Mouse (Mus musculus): ENCODE measurements around the gene Mfsd11. TPM values are rescaled to one million over a fixed set of nuclear protein-coding genes. Genes with fewer than 3 reads are reported as not detected.

The Mfsd11 gene
- 10 to 100 TPM; 35.2 to 49.6 TPM for total RNA-seq (2021)

DNA sequence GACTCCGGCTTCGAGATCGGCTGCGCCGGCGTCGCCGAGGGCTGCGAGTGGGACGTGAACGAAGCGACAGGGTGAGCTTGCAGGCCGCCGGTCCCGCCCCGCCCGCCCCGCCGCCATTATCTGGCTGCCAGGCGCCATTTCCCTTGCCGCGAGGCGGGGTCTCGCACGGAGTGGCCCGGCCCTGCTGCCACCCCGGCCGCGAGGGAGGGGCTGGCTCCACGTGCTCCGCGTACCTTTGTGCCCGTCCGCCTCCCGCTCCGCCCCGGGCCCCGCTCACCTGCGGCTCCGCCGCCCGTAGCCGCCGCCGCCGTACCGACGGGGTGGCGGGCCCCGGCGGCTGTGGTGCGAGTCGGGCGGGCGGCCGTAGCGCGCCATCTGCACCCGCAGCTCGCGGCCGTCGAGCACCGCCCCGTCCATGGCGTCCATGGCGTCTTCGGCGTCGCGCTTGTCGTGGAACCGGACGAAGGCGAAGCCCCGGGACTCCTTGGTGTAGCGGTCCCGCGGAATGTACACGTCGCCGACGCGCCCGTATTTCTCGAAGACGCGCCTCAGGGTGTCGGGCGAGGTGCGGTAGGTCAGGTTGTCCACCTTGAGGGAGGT, at the start of gene Mfsd11:
Gene Mfsd11 (plus strand): TSS at position 150 of the 600 bp plus-strand sequence.
- intact Hi-C loops (cut with DNase I) = no loop called here
- peak; percentile 71 to 79 for DNase-seq (ENCODE audit: low spot score in 2 of 2)

DNA sequence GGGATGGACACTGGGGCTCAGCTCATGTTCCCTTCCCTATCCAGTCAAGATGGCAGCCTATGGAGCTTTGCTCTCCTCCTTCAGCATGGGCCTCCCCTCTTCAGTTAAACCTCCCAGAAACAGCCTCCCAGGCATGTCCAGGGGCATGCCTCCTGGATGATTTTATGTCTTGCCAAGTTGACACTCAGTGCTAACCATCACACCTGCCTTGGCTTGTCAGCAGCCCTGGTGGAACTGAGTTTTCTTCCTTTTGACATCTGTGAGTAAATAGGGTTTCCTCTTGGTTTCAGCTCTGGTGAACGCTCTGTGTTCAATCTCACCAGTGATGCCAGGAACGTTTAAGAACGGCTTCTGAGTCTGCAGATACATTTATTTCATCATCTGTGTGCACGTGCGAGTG, 49.5 kb upstream of the Mfsd11 start:
- no peak for DNase-seq (ENCODE audit: low spot score in 2 of 2)
- intact Hi-C loops (cut with DNase I) = loop anchor here (5.0 kb wide), 1 partner anchor 115 kb away; no protein-coding TSS in a partner anchor

DNA sequence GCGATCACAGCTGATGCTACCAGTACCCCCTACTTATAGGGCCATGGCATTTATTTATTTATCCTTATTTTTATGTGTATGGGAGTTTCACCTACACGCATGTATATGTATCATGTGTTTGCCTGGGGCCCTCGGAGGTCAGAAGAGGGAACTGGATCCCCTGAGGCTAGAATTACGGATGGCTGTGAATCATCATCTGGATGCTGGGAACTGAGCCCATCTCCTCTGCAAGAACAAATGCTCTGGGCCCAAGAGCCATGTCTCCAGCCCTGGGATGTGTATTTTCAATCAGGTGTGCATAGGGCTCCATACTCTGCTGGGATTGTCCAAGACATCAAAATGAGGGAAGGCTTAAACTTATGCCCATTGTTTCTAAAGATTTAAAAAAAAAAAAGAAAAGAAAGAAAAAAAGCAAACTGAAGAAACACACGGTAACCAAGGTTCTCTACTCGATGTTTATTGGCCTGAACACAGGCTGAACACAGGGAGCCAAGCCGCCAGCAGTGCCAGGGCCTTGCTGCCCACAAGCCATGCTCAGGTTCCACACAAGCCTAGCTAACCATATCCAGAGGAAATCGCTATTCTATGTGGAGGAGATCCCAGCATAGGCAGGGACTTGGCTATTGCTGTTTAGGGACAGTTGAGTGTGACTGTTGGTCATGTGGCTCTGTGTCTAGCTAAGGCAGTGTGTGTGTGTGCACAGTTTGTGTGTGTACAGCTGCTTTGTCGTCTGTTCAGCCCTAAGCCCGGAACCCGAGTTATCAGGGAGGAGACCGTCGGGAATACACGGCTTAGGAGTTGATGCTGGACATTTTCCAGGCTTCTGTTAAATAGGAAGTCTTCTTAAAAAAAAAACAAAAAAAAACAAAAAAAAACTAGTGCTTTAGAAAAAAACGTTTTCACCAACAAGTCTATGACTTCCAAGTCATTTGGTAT, 45.8 kb upstream of the Mfsd11 start:
- intact Hi-C loops (cut with DNase I) = no loop called here
- DNase-seq (ENCODE audit: low spot score in 2 of 2) = no peak

DNA sequence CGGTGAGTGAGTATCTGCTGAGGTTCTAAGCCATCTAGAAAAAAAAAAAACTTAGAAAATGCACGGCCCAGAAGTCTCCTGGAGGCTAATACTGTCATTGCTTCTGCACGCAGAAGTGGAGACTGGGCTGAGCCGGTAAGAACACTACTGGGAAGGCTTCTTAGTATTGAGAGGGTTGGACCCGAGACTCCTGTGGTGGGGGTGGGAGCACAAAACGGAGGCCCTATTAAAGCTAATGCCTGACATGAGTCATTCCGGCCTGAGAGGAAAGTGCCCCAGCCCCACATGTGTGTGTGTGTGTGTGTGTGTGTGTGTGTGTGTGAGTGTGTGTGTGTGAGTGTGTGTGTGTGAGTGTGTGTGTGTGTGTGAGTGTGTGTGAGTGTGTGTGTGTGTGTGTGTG, 45.1 kb upstream of the Mfsd11 start:
- DNase-seq (ENCODE audit: low spot score in 2 of 2) = no peak
- intact Hi-C loops (cut with DNase I) = no loop called here

DNA sequence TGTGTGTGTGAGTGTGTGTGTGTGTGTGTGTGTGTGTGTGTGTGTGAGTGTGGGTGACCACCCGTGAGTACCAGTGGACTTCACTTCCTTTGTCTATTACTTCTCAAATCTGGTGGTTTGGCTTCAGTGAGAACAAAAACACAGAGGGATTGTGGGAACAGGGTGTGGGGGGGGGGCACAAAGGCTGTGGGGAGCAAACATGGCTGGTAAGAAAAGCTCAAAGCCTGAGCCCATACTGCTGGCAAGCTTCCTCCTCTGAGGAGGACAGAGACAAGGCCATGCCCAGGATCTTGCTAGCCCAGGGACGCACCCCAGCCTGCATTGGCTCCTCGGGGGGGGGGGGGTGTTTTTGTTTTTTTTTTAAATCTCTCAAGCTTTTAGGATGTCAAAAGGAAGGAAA, 44.7 kb upstream of the Mfsd11 start:
- intact Hi-C loops (cut with DNase I) = no loop called here
- no peak for DNase-seq (ENCODE audit: low spot score in 2 of 2)

DNA sequence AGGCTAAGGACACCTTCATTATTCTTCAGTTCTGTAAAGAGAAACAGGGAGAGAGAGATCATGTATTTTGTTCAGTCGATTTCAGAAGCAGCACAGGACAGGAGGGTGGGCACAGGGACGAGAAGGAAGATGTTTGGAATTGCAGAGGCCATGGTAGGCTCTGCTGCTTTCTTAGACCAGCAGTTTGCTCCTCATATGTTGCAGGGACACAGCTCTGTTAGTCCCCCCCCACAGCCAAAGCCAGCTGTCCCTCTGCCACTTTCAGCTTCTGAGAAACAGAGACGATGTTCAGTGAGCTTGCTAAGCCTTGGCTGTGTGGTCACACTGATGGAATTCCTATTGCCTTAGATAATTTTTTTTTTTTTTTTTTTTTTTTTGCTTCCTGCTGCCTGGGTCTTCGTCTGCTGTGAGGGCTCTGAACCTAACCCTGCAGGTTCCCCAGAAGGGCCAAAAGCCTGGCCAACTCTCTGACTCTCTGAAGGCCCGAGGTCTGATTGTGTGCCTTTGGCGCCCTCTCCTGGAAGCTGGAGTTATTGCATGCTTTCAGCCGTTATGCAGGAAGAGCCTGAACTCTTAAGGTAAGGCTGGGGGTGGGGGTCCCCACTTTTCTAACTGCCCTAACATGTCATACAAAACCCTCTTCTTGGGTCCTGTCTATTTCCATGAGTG, 44.2 kb upstream of the Mfsd11 start:
- peak; percentile 82 to 85 for DNase-seq (ENCODE audit: low spot score in 2 of 2)
- intact Hi-C loops (cut with DNase I) = loop anchor here (1.0 kb wide), 1 partner anchor 165 kb away; no protein-coding TSS in a partner anchor

DNA sequence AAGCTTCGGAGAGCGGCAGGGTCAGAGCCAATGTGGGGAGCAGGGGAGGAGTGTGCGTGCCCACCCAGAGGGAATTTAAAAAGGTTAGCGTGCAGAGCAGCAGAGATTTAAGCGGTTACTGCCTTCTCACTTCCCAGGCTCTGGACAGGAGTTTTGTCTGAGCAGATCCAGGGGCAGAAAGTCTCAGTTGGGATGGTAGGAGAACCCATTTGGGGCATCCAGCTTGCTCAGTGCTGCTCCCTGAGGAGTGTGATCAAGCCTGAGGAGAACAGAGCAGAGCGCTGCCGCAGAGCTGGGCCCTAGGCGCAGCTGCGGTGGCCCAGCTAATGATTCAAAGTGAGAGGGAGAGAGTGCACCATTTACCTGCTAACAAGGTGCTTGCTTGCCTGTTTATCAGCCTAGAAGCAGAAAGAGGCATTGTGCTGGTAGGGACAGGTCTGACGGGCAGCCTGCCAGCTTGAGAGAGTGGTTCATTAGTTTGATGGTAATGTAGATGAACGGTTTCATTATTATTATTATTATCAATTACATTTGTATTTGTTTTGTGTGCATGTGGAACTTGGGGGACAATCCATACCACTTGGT, 43.3 kb upstream of the Mfsd11 start:
- no peak for DNase-seq (ENCODE audit: low spot score in 2 of 2)
- intact Hi-C loops (cut with DNase I) = loop anchor here (1.0 kb wide), 1 partner anchor 166 kb away; no protein-coding TSS in a partner anchor

DNA sequence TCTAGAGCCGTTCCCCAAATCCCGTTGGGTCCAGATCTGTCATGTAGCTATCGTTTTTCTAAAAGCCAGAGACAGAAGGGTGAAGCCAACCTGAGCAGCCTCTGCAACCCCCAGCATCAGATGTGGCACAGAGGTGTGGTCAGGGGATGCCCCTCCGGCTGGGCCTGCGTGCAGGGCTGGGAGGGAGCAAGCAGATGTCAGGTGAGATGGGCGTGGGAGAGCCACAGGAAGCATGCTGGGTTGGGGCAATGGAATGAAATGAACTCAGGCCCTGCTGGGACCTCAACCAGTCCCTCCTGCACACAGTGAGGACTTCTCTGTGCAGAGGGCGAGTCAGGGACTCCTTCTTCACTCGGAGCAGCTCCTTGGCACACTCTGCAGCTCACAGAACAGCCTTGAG, 42.7 kb upstream of the Mfsd11 start:
- intact Hi-C loops (cut with DNase I) = no loop called here
- DNase-seq (ENCODE audit: low spot score in 2 of 2) = no peak

DNA sequence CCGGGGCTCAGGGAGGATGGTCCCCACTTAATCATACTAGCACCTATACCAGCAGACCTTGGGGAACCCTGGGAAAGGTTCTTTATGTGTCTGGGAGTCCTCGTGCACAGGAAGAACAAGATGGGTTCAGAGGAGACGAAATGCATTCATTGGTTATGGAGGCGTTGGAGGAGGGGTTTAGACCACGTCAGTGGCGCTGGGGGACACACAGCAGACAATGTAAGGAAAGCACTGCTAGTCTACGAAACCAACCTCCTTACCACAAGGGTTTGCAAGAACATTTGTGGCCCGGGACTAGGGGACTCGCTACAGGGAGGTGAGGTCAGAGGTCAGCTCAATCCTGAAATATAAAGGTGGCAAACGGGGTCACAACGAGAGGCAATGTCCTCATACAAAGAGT, 41.7 kb upstream of the Mfsd11 start:
- intact Hi-C loops (cut with DNase I) = no loop called here
- no peak for DNase-seq (ENCODE audit: low spot score in 2 of 2)

DNA sequence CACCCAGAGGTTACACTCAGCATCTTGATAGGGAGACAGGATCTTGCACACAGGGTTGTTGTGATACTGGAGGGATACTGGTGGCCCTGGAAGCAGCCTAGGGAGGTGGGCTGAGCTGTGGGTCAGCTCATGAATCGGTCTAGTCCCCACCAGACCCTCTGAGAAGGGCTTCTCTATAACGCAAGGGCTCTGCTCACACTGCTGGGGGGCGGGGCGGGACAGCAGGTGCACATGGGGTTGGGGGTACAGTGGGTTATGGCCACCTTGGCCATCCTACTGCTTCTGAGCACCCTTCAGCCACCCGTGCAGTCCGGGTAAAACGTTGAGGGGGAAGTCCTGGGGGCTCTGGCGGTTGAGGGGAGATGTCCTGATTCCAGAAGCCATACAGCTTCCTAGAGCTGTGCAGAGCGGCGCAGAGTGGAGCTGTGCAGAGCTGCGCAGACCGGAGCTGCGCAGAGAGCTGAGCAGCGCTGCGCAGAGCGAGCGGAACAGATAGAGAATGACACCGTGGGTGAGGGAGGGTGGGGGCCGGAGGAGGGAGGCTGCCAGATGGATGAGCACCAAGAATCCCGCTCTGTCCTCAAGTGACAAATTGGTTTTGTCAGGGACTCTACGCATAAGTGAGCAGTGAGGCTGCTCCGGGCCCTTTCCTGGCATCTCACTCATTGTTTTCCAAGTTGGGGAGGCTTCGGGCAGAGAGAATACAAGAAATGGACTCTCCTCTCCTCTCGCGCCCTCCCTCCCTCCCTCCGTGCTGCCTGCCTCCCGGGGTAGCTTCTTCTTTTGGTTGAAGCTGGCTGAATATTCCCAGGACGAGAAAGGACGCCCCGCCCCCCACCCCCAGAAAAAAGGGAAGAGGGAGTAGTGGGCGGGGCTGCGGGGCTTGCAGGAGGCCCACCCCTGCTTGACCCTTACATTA, 41.0 kb upstream of the Mfsd11 start:
- peak; percentile 81 to 88 for DNase-seq (ENCODE audit: low spot score in 2 of 2)
- intact Hi-C loops (cut with DNase I) = no loop called here

DNA sequence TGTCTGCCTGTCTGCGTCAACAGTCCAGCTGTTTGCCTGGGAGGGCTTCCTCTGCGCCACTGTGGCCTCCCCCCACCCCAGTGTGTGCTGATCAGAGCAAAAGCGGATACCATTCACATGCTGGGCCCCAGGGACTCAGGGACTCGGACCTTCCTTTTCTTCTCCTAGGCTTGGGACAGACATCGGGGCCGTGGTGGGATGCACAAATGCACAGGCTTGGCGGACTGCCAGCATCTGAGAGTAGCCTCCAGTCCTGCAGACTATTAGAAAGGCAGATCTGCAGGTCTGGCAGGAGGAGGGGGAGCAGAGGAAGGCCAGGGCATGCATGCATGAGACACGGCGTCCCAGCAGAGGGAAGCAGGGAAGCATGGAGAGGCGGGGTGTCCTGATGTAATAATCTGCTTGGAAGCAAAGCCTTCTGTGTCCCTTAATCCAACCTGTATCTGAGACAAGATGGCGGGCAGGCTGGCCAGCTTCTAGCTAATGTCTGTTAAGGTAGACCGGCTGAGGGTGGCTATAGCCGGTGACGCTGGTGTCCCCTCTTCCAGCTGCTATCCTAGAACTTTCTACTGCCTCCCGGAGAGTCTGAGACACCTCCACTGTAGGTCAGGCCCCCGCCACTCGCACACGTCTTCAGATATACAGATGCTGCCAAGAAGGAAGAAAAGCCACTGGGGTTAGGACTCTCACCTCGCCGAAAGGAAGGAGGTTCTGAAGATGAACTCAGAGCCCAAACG, 39.3 kb upstream of the Mfsd11 start:
- intact Hi-C loops (cut with DNase I) = no loop called here
- DNase-seq (ENCODE audit: low spot score in 2 of 2) = no peak

DNA sequence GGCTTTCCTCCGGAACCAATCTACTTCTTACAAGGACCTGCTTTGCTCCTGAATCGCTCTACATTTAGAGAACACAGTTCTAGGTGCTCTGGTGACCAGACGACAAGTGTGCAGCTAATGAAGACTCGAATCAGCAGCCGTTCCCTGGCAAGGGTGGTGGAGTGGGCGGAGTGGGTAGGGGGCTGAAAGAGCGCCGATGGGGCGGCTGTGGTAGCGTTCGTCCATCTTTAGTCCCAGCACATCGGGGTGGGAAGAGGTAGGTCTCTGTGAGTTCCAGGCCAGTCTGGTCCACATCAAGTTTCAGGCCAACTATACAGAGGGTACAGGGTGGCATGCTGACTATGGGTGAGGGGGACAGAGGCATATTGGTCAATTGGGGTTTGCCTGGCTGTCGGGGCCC, 38.6 kb upstream of the Mfsd11 start:
- intact Hi-C loops (cut with DNase I) = no loop called here
- DNase-seq (ENCODE audit: low spot score in 2 of 2) = no peak

DNA sequence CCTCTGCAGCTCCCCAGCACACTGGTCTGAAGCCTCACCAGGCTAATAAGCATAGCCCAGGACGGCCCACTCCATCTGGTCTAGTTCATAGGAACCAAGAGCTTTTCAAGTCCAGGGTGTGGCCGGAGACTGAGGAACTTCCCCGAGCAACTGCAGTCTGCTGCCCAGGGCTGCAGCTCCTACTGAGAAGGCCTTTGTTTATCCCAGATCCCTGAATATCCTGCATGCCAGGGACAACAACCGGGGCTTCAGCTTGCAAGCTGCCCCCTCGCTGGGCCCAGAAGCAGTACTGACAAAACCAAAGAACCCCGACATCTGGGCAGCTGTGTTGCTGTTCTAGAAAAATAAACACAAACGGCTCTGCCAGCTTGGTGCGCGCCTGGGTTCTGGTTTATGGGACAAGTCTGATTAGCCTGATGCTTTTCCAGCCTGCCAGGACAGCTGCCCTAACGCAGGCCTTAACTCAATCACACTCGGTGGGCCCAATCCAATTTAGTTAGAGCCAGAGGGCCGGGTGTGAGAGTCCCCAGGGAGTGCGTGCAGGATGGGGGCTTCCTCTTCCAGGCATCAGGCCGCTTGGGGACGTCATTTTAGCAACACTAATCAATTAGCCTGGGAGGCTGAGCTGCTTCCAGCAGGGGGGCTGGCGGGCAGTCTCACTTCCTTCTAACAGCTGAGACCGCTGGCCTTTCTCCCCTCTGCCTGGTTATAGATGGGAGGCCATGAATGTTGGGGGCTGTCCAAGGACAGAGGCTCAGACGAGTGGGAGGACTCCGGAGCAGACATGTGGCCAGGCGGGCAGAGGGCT, 38.0 kb upstream of the Mfsd11 start:
- peak in 1 of 2 experiments; percentile 18 for DNase-seq (ENCODE audit: low spot score in 2 of 2)
- intact Hi-C loops (cut with DNase I) = no loop called here

DNA sequence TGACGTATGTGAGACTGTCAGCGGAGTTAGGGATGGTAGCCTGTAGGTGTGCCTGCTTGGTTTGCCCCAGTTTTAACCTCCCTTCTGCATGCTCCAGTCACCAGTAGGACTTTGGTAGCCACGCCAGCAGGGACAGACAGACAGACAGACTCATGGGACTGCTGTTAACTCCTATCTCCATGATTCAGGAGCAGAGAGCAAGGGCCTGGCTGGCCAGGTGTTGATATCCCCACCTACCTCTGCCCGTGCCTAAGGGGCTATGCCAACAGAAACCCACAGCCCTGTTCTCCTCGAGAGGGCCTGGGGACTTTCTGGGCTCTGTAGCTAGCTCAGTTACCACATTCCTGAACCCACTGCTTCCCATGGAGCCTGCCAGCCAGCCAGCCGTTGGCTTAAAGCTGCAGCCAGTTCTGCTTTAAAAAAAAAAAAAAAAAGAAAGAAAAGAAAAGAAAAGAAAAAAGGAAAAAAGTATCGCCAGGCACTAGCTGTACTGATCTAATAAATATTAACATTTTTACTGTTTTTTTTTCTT, 37.3 kb upstream of the Mfsd11 start:
- intact Hi-C loops (cut with DNase I) = no loop called here
- no peak for DNase-seq (ENCODE audit: low spot score in 2 of 2)

DNA sequence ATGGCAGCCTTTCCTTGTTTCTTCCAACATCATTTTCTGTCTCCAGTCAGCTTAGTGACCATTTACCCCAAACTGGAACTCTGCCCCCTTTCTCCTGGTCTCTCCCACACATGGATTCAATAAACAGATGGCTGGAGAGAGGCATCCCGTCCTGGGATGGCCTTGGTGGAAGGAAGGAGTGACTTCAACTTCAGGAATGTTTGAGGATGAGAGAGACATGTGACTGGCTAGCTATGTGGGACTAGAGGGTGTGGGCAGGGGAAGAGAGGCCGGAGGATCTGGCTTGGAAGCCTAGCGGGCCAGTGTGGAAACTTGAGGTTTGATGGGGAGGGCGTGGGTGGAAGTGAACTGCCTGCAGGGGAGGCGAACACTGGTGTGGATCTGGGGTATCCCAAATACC, 35.5 kb upstream of the Mfsd11 start:
- intact Hi-C loops (cut with DNase I) = no loop called here
- DNase-seq (ENCODE audit: low spot score in 2 of 2) = no peak

DNA sequence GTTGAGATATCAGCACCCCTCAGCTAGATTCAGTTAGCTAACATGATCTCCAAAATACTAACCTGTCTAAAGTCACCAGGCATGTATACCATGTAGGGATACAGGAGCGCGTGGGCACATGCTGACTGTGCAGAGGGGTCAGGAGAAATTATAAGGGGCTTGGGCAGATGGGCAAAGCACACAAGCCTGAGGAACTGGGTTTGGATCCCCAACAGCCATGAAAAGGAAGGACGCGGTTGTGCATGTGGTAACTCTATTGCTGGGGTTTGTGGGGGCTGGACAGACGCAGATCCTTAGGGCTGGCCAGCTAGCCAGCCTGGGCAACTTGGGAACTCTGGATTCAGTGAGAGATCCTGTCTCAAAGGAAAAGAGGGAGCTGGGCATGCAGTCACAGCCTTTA, 34.7 kb upstream of the Mfsd11 start:
- no peak for DNase-seq (ENCODE audit: low spot score in 2 of 2)
- intact Hi-C loops (cut with DNase I) = no loop called here

DNA sequence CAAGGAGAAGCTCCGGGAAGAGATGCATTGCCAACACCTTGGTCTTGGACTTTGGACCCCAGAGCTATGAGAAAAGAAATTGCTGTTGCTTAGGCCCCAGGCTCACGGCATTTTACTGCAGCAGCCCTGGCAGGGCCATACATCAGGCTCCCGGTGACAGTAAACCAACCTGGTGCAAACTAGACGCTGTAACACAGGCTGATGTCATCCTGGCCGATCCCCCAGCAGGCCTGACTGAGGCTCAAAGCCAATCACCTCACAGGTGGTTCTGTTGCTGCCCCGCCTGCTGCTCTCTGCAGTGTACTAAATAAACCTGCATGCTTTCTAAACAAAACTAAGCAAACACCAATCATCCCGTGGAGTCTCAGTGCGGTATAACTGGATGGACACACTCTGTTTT, 33.5 kb upstream of the Mfsd11 start:
- intact Hi-C loops (cut with DNase I) = no loop called here

More for the DNA sequence above, 33.5 kb upstream of the Mfsd11 start:
- DNase-seq (ENCODE audit: low spot score in 2 of 2) = no peak
